Mouse (Mus musculus) forebrain, embryonic 12.5 days (tissue): ENCODE measurements around the gene Kcnmb2. TPM values are rescaled to one million over a fixed set of nuclear protein-coding genes. Genes with fewer than 3 reads are reported as not detected.

Experiments
- ATAC-seq: fragments of 200-750 bp; cut with Nextera tagmentation; 2 replicates; pipeline ENCODE4 v1.8.0; 2017; ENCODE audit warnings: moderate TSS enrichment; ENCODE audit not compliant: low FRiP score
- H3K27ac ChIP-seq: fragments of 300-500 bp; sonication (generic); 2 replicates; pipeline ENCODE4 v1.5.1; 2016; ENCODE audit warnings: mild to moderate bottlenecking
- H3K27me3 ChIP-seq: fragments of 300-500 bp; sonication (generic); 2 replicates; pipeline ENCODE4 v1.6.1; 2016; ENCODE audit warnings: mild to moderate bottlenecking
- H3K36me3 ChIP-seq: fragments of 300-500 bp; sonication (generic); replicated peaks from 2 replicates; pipeline ENCODE4 v1.6.1; 2016; ENCODE audit warnings: mild to moderate bottlenecking
- H3K4me1 ChIP-seq: fragments of 300-500 bp; sonication (generic); 2 replicates; pipeline ENCODE4 v1.6.1; 2016
- H3K4me2 ChIP-seq: fragments of 300-500 bp; sonication (generic); 2 replicates; pipeline ENCODE4 v1.6.1; 2016; ENCODE audit warnings: mild to moderate bottlenecking, moderate library complexity
- H3K4me3 ChIP-seq: fragments of 300-500 bp; sonication (generic); replicated peaks from 2 replicates; pipeline ENCODE4 v1.5.1; 2016; ENCODE audit warnings: mild to moderate bottlenecking
- H3K9ac ChIP-seq: fragments of 300-500 bp; sonication (generic); 2 replicates; pipeline ENCODE4 v1.6.1; 2016; ENCODE audit warnings: mild to moderate bottlenecking
- H3K9me3 ChIP-seq: fragments of 300-500 bp; sonication (generic); 2 replicates; pipeline ENCODE4 v1.6.1; 2016
- WGBS: fragments of 180-500 bp; shearing (Covaris S2); methylation state at CpG from one replicate; pipeline ENCODE4 v1.1.7; 2016; 5-methylcytosine and 5-hydroxymethylcytosine counted together
- polyA plus RNA-seq: library from polyadenylated mRNA; unstranded; fragments of >200 nt; fragmentation: Nextera tagmentation; extraction: Ambion mirVana; gene quantifications from 2 replicates; pipeline ENCODE4 v1.2.1, GENCODE M21; 2016

Gene Kcnmb2
- 2.2 and 3.1 TPM in 2 replicates for polyA plus RNA-seq

DNA sequence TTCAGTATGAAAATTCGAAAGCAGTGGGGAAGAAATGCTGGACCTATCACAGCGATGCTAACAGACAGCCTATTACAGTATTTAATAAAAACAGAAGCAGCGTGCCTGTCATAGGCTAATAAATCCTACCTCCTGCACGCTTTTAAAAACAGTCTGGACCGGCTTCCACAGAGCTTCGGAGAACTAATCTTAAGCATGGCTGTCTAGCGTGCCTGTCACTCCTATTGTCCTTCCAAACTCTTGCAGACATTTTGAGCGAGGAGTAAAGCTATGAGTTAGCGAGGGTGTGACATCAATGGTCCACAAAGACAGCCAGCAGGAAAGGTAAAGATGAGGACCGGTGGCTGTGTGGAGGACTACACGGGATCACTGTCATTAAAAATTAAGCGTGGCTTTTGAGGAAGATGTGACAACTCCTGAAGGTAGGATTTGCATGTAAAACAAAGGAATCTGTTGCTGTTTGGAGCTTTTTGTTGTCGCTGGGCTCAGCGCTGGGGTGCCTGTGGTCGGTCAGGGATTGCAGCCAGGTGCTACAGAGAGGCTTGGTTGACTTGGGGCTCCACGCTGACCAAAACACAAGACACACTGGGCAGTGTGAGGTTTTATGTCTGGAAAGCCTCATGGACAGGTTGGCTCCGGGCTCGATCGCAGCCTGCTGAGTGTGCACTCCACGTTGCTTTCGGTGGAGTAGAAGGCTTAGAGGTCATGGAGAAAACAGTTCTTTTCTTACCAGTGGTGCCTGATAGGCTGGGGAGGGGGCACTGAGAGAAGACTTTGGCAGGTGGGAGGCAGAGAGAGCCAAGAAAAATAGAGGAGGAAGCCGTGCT, at the start of gene Kcnmb2:
TSS of gene Kcnmb2 (plus strand) at position 4 of the 827 bp plus-strand sequence.
- peak; percentile 51 for ATAC-seq
- H3K27ac ChIP-seq: no peak within 1 kb of the TSS
- peak within 1 kb of the TSS; percentile 67 for H3K4me2 ChIP-seq
- 2% methylated on average over 22 of the region's 22 CpGs for WGBS
- H3K36me3 ChIP-seq: no peaks in the 10 kb centered on the region
- H3K9me3 ChIP-seq: no peaks in the 10 kb centered on the region
- H3K27me3 ChIP-seq: peaks cover 10% of the 10 kb centered on the region; the same call in 1 of the 2 replicates
- H3K4me1 ChIP-seq: peaks cover 21% of the 10 kb centered on the region
- peak within 1 kb of the TSS; percentile 56 for H3K9ac ChIP-seq
- peak within 1 kb of the TSS; percentile 40 for H3K4me3 ChIP-seq

DNA sequence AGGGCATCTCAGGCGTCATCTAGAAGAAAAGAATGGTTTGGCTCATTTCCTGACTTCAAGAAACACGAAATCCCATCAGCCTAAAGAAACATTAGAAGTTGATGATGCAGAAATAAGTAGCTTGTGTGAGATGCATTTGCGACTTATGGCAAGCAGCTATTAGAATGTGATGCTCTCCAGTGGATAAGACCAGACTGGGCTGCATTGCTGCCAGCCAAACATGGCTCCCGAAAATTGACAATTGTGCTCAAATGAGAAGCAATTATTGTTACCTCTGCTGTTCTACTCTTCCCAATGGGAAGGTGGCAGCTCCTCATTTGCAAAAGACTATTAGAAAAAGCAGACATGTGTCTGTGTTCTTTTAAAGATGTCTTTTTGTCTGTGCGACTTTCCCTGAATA, 38.8 kb upstream of the Kcnmb2 start:
- WGBS: 35% methylated on average over 5 of the region's 5 CpGs
- H3K4me1 ChIP-seq: peaks cover 3% of the 10 kb centered on the region; the same call in 1 of the 2 replicates
- H3K9me3 ChIP-seq: no peaks in the 10 kb centered on the region
- H3K4me3 ChIP-seq: no peak overlapping the region
- H3K27ac ChIP-seq: no peak overlapping the region
- no peak overlapping the region for H3K9ac ChIP-seq
- ATAC-seq: no peak
- no peaks in the 10 kb centered on the region for H3K36me3 ChIP-seq
- H3K4me2 ChIP-seq: no peak overlapping the region
- no peaks in the 10 kb centered on the region; the same call in 1 of the 2 replicates for H3K27me3 ChIP-seq

DNA sequence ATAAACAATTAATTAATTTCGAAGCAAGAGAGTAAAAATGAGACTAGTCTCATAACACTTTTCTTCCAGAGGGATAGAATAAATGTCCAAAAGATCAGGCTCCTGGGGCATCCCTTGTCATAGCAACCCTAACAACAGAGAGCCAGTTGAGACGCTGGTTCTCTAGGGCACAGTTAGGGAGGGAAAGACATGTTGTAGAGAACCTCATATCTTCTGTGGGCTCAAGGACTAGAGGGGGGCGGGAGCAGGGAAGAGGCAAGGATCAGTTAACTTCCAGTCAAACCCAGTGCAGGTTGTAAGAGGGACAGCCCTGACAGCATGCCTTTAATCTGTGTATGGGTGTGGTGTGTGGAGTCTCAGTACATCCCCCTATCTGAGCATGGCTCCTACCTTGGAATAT, 38.2 kb upstream of the Kcnmb2 start:
- Histone ChIP-seq H3K27ac (no peak overlapping the region), H3K4me2 (no peak overlapping the region), H3K9me3 (no peaks in the 10 kb centered on the region), H3K9ac (no peak overlapping the region), H3K27me3 (no peaks in the 10 kb centered on the region; the same call in 1 of the 2 replicates), H3K4me3 (no peak overlapping the region), H3K36me3 (no peaks in the 10 kb centered on the region), H3K4me1 (peaks cover 3% of the 10 kb centered on the region; the same call in 1 of the 2 replicates)
- ATAC-seq: no peak
- 71% methylated on average over 3 of the region's 3 CpGs for WGBS

DNA sequence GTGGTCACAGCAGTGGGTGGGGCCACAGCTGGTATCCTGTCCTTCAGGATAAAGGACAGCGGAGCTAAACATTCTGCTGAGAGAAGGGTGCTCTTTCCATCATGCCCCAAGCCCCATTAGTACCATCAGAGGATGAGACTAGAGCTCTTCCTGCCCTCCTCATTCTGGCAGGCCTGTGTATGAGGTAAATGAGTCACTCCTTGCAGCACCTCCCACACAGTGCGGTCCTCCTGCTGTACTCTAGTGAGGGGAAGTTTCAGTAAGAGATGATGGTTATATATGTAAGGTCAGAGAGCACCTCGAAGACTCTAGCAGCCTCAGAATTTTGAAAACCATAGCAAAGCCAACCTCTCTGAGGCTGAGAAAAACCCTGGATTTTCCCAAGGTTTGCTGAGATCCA, 30.8 kb upstream of the Kcnmb2 start:
- WGBS: 89% methylated on average over 3 of the region's 3 CpGs
- no peaks in the 10 kb centered on the region for H3K27me3 ChIP-seq
- H3K9ac ChIP-seq: no peak overlapping the region
- H3K9me3 ChIP-seq: no peaks in the 10 kb centered on the region
- no peak for ATAC-seq
- H3K4me3 ChIP-seq: no peak overlapping the region
- no peak overlapping the region for H3K27ac ChIP-seq
- H3K36me3 ChIP-seq: no peaks in the 10 kb centered on the region
- no peaks in the 10 kb centered on the region for H3K4me1 ChIP-seq
- H3K4me2 ChIP-seq: no peak overlapping the region

DNA sequence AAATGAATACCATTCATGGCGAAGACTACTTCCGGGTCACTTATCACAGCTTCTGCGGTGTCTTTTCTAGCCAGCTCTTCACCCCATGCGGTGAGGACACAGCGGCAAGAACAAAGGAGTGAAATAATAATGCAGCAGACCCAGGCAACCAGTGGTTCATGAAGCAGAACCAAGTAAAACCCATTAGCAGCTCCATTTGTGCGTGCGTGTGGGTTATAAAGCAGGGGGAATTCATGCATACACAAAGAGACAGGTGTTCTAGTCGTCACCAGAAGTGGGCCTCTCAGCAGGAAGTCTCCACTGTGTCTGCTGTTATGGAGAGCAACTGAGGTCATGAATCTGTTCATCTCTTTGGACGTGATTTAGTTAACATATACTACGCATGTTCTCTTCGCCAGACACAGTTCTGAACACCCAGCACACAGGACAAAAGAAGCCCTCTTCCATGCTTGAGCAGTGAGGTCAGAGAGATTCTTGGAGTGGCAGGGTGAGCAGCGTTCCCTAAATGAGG, 19.6 kb upstream of the Kcnmb2 start:
- Histone ChIP-seq H3K4me2 (no peak overlapping the region), H3K4me1 (0 out of 2 replicates have a peak, but pooled peaks cover 4% of the 10 kb centered on the region), H3K9me3 (0 out of 2 replicates have a peak, but pooled peaks cover 3% of the 10 kb centered on the region), H3K9ac (no peak overlapping the region), H3K27ac (no peak overlapping the region), H3K36me3 (no peaks in the 10 kb centered on the region), H3K27me3 (no peaks in the 10 kb centered on the region), H3K4me3 (no peak overlapping the region)
- ATAC-seq: peak; percentile 70
- 27% methylated on average over 12 of the region's 12 CpGs for WGBS

DNA sequence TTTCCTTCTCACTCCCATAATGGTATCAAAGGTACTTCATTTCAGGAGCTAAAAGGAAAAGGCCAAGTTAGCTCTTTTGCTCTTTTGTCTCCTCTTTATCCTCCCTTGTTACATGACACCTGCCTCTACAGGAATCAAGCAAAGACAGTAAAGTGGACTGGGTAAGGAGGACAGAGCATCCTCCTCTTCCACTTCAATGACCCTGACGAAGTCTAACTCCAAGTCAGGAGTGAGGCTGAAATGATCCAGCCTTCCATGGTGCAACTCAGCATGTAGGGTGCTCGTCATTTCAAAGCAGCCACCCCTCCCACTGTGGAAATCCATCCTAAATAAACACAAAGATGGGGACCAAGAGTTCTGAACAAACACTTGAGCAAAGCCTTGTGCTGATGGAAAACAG, 9.7 kb upstream of the Kcnmb2 start:
- H3K4me3 ChIP-seq: no peak overlapping the region
- WGBS: 64% methylated on average over 2 of the region's 2 CpGs
- H3K36me3 ChIP-seq: no peaks in the 10 kb centered on the region
- H3K4me2 ChIP-seq: no peak overlapping the region
- H3K9me3 ChIP-seq: no peaks in the 10 kb centered on the region
- no peak overlapping the region for H3K27ac ChIP-seq
- ATAC-seq: no peak
- no peaks in the 10 kb centered on the region for H3K4me1 ChIP-seq
- no peaks in the 10 kb centered on the region for H3K27me3 ChIP-seq
- no peak overlapping the region for H3K9ac ChIP-seq

DNA sequence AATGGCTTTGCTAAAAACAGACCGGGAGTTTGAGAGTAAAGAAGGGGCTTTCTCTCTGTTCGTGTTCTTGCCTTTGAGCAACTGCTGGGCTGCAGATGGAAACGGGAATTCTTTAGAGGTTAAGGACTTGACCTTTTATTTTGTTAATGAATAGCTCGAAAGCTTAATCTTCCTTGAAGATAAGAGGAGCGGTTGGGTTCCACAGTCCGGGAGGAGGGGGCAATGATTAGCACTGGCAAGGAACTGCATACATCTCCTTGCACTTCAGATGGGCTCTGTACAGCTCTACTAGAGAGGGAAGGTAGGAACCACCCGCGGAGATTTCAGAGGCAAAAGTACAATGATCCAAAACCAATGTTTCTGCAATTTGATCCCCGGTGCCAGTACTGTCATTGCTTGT, 1.2 kb downstream of the Kcnmb2 start:
- H3K9ac ChIP-seq: no peak overlapping the region
- H3K9me3 ChIP-seq: no peaks in the 10 kb centered on the region
- peaks cover 21% of the 10 kb centered on the region for H3K4me1 ChIP-seq
- H3K4me3 ChIP-seq: peak overlapping the region; percentile 40
- WGBS: under 1% methylated on average over 9 of the region's 9 CpGs
- H3K4me2 ChIP-seq: peak overlapping the region; percentile 67
- ATAC-seq: peak; percentile 67
- H3K27me3 ChIP-seq: peaks cover 10% of the 10 kb centered on the region; the same call in 1 of the 2 replicates
- H3K27ac ChIP-seq: no peak overlapping the region
- no peaks in the 10 kb centered on the region for H3K36me3 ChIP-seq

DNA sequence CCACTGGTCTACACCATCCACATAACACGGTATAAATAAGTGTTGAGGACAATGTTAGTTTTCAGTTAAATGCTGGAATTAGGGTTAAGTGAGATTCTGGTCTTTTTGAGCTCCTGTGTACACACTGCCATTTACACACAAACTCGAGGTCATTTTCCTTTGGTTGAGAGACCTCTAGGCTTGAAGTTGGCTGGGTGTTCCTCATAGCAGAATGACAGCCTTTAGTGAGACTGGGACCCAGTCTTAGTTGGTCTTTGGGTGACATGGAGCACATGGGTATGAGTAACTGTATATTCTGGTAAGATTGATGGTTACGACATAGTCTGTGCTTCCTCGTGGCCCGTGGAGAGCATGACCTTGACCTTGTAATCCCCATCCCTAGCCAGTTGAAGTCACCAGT, 1.8 kb downstream of the Kcnmb2 start:
- H3K4me2 ChIP-seq: no peak overlapping the region
- no peaks in the 10 kb centered on the region for H3K9me3 ChIP-seq
- H3K9ac ChIP-seq: no peak overlapping the region
- no peaks in the 10 kb centered on the region for H3K36me3 ChIP-seq
- H3K27me3 ChIP-seq: peaks cover 10% of the 10 kb centered on the region; the same call in 1 of the 2 replicates
- no peak overlapping the region for H3K27ac ChIP-seq
- 57% methylated on average over 5 of the region's 5 CpGs for WGBS
- no peak overlapping the region for H3K4me3 ChIP-seq
- ATAC-seq: no peak
- peaks cover 21% of the 10 kb centered on the region for H3K4me1 ChIP-seq

DNA sequence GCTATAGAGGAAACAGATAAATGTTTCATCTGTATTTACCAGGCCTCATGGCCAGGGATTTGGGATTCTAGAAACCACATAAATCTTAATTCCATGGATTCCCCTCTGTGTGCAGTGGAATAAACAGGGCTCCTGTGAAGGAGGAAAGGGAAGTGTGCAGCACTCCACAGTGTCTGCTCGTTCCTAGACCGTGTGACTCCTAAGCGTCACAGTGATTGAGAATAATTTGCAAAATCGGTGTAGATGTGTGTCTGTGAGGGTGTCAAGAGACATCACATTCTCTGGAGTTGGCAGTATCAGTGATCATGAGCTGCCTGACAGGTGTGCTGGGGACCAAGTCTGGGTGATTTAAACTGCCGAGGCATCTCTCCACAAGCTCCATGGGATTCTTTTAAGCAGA, 8.9 kb downstream of the Kcnmb2 start:
- Histone ChIP-seq H3K36me3 (no peaks in the 10 kb centered on the region), H3K9ac (no peak overlapping the region), H3K4me3 (no peak overlapping the region), H3K27me3 (no peaks in the 10 kb centered on the region), H3K4me1 (no peaks in the 10 kb centered on the region), H3K27ac (no peak overlapping the region), H3K4me2 (no peak overlapping the region), H3K9me3 (no peaks in the 10 kb centered on the region)
- ATAC-seq: no peak
- 77% methylated on average over 5 of the region's 5 CpGs for WGBS

DNA sequence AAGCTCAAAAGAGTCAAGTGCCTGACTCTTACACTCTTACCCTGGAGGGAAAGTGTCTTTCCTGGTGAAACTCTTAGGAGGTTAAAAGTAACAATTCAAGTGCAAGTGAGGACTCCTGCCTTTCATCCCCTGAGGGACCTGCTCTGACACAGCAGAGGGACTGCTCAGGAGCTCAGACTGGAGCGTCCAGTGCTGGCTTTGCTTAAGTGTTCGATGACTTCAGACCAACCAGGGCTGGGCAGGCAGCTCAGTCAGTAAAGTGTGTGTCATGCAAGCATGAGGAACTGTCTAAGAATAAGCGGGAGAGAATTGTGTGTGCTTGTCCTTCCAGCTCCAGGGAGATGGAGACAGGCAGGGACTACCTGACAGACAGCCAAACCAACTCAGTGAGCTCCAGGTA, 9.4 kb downstream of the Kcnmb2 start:
- WGBS: 70% methylated on average over 3 of the region's 3 CpGs
- Histone ChIP-seq H3K36me3 (no peaks in the 10 kb centered on the region), H3K4me3 (no peak overlapping the region), H3K27me3 (no peaks in the 10 kb centered on the region), H3K9me3 (no peaks in the 10 kb centered on the region), H3K4me2 (no peak overlapping the region), H3K9ac (no peak overlapping the region), H3K27ac (no peak overlapping the region), H3K4me1 (no peaks in the 10 kb centered on the region)
- ATAC-seq: no peak

DNA sequence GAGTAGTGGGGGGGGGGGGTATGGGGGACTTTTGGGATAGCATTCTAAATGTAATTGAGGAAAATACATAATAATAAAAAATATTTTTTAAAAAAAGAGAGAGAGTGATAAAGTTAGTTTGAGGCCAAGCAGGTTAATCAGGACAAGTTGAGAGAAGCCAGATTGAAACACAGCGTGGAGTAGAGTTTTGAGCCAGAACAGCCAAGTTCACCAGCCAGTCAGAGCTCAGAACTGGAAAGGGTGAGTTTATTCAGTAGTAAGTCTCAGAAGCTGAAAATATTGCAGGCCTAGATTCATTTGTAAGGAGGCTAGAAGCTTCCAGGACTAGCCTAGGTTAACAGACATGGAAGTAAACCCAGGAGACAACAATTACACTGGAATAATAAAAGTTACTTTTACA, 26.2 kb downstream of the Kcnmb2 start:
- Histone ChIP-seq H3K9me3 (no peaks in the 10 kb centered on the region), H3K9ac (no peak overlapping the region), H3K4me2 (no peak overlapping the region), H3K27ac (no peak overlapping the region), H3K36me3 (no peaks in the 10 kb centered on the region), H3K4me1 (no peaks in the 10 kb centered on the region), H3K4me3 (no peak overlapping the region), H3K27me3 (no peaks in the 10 kb centered on the region)
- WGBS: 92% methylated on average over 1 of the region's 1 CpGs
- no peak for ATAC-seq

DNA sequence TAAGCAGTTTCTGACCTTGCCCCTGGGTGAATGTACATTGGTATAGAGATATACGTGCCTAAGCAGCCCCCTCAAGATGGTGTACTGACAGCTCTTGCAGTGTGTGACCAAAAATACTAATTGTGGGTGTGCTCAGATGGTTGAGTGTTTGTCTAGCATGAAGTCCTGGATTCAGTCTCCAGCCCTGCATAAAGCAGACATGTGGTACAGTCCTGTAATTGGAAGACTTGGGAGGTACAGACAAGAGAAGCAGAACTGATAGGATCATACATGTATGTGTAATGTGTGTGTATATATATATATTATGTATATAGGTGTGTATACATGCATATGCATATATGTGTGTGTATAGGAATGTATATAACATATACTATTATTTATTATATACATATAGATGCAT, 32.4 kb downstream of the Kcnmb2 start:
- Histone ChIP-seq H3K27ac (no peak overlapping the region), H3K9me3 (no peaks in the 10 kb centered on the region), H3K4me2 (no peak overlapping the region), H3K27me3 (no peaks in the 10 kb centered on the region), H3K9ac (no peak overlapping the region), H3K36me3 (no peaks in the 10 kb centered on the region), H3K4me1 (no peaks in the 10 kb centered on the region), H3K4me3 (no peak overlapping the region)
- peak; percentile 39; the same call in 1 of the 2 replicates for ATAC-seq
- 77% methylated on average over 1 of the region's 1 CpGs for WGBS

DNA sequence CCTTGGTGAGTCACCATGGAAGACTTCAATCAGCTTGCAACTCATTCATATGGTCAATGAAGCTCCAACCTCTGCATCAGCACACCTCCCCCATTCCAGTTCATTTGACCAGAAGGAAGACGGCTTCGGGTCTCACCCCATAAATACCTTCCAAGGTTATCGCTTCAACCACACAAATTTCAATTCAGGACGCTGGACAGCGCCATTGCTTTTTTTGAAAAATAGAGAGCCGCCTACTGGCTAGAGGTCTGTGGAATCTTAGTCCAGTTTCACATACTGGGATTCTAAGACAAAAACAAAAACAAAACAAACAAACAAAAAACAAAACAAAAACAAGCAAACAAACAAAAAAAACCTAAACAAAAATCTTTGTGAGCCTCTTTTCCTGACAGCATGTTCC, 39.2 kb downstream of the Kcnmb2 start:
- WGBS: 28% methylated on average over 6 of the region's 6 CpGs
- H3K4me1 ChIP-seq: no peaks in the 10 kb centered on the region
- no peak for ATAC-seq
- no peak overlapping the region for H3K9ac ChIP-seq
- no peaks in the 10 kb centered on the region for H3K9me3 ChIP-seq
- no peak overlapping the region for H3K4me2 ChIP-seq
- no peak overlapping the region for H3K27ac ChIP-seq
- H3K36me3 ChIP-seq: no peaks in the 10 kb centered on the region
- H3K4me3 ChIP-seq: no peak overlapping the region
- no peaks in the 10 kb centered on the region for H3K27me3 ChIP-seq
